Mouse (Mus musculus) embryonic facial prominence, embryonic 15.5 days (tissue): ENCODE data around the gene Dusp21. TPM values are rescaled to one million over a fixed set of nuclear protein-coding genes. Genes with fewer than 3 reads are reported as not detected.

Experiments used
- ATAC-seq: fragments of 200-750 bp; cut with Nextera tagmentation; 2 replicates; pipeline ENCODE4 v1.8.0; 2017; ENCODE audit warnings: low read depth, moderate TSS enrichment; ENCODE audit not compliant: insufficient number of reproducible peaks, low FRiP score, low TSS enrichment
- H3K27ac ChIP-seq: fragments of 300-500 bp; sonication (generic); replicated peaks from 2 replicates; pipeline ENCODE4 v1.5.1; 2015; ENCODE audit warnings: mild to moderate bottlenecking, inconsistent platforms
- H3K27me3 ChIP-seq: fragments of 300-500 bp; sonication (generic); 2 replicates; pipeline ENCODE4 v1.6.1; 2015; ENCODE audit warnings: inconsistent platforms
- H3K36me3 ChIP-seq: fragments of 300-500 bp; sonication (generic); 2 replicates; pipeline ENCODE4 v1.6.1; 2015; ENCODE audit warnings: mild to moderate bottlenecking, inconsistent platforms
- H3K4me1 ChIP-seq: fragments of 300-500 bp; sonication (generic); 2 replicates; pipeline ENCODE4 v1.6.1; 2015; ENCODE audit warnings: inconsistent platforms
- H3K4me2 ChIP-seq: fragments of 300-500 bp; sonication (generic); replicated peaks from 2 replicates; pipeline ENCODE4 v1.6.1; 2015; ENCODE audit warnings: mild to moderate bottlenecking, inconsistent platforms
- H3K4me3 ChIP-seq: fragments of 300-500 bp; sonication (generic); replicated peaks from 2 replicates; pipeline ENCODE4 v1.5.1; 2015; ENCODE audit warnings: mild to moderate bottlenecking, inconsistent platforms
- H3K9ac ChIP-seq: fragments of 300-500 bp; sonication (generic); 2 replicates; pipeline ENCODE4 v1.6.1; 2015; ENCODE audit warnings: inconsistent platforms
- H3K9me3 ChIP-seq: fragments of 300-500 bp; sonication (generic); replicated peaks from 2 replicates; pipeline ENCODE4 v1.6.1; 2016; ENCODE audit warnings: inconsistent platforms
- WGBS: fragments of 180-500 bp; shearing (Covaris S2); methylation state at CpG from one replicate; pipeline ENCODE4 v1.1.7; 2015; 5-methylcytosine and 5-hydroxymethylcytosine counted together
- polyA plus RNA-seq: library from polyadenylated mRNA; unstranded; fragments of >200 nt; fragmentation: Nextera tagmentation; extraction: Ambion mirVana; gene quantifications from 2 replicates; pipeline ENCODE4 v1.2.1, GENCODE M21; 2015

Gene Dusp21
- polyA plus RNA-seq, 1 experiment from 2014 or later = not detected

- Histone ChIP-seq H3K9ac (no peak overlapping the region), H3K4me1 (no peaks in the 10 kb centered on the region), H3K4me3 (no peak overlapping the region), H3K27ac (no peak overlapping the region), H3K9me3 (no peaks in the 10 kb centered on the region), H3K36me3 (no peaks in the 10 kb centered on the region), H3K27me3 (no peaks in the 10 kb centered on the region), H3K4me2 (no peak overlapping the region)
- WGBS = 81% methylated on average over 4 of the region's 4 CpGs
- ATAC-seq = no peak
These were observed 32.1 kb downstream of the Dusp21 start for GRCm38 (mm10) chrX:18177803-18178202.

- Histone ChIP-seq H3K4me1 (no peaks in the 10 kb centered on the region), H3K4me2 (no peak overlapping the region), H3K36me3 (no peaks in the 10 kb centered on the region), H3K27ac (no peak overlapping the region), H3K27me3 (no peaks in the 10 kb centered on the region), H3K4me3 (no peak overlapping the region), H3K9me3 (no peaks in the 10 kb centered on the region), H3K9ac (no peak overlapping the region)
- WGBS = 70% methylated on average over 1 of the region's 1 CpGs
- no peak for ATAC-seq
These were observed 33.8 kb downstream of the Dusp21 start for GRCm38 (mm10) chrX:18179492-18179891.

- H3K4me3 ChIP-seq = no peak overlapping the region
- H3K27me3 ChIP-seq = no peaks in the 10 kb centered on the region
- H3K27ac ChIP-seq = no peak overlapping the region
- no peaks in the 10 kb centered on the region for H3K4me1 ChIP-seq
- no peaks in the 10 kb centered on the region for H3K36me3 ChIP-seq
- ATAC-seq = no peak
- no peak overlapping the region for H3K4me2 ChIP-seq
- H3K9ac ChIP-seq = no peak overlapping the region
- H3K9me3 ChIP-seq = no peaks in the 10 kb centered on the region
These were observed 41.5 kb downstream of the Dusp21 start for GRCm38 (mm10) chrX:18187203-18187602.

- H3K36me3 ChIP-seq = no peaks in the 10 kb centered on the region
- no peak overlapping the region for H3K4me3 ChIP-seq
- H3K4me1 ChIP-seq = no peaks in the 10 kb centered on the region
- H3K4me2 ChIP-seq = no peak overlapping the region
- no peak overlapping the region for H3K27ac ChIP-seq
- H3K9me3 ChIP-seq = no peaks in the 10 kb centered on the region
- WGBS = 90% methylated on average over 2 of the region's 2 CpGs
- H3K27me3 ChIP-seq = no peaks in the 10 kb centered on the region
- no peak overlapping the region for H3K9ac ChIP-seq
- ATAC-seq = no peak
These were observed 42.6 kb downstream of the Dusp21 start for GRCm38 (mm10) chrX:18188293-18188692.

Other genes starting within 250 kb of the Dusp21 start
- 22.4 and 22.6 TPM in 2 replicates for gene Kdm6a, start 16.7 kb downstream of the Dusp21 start, polyA plus RNA-seq